Mouse (Mus musculus): Measurements from ENCODE around the gene Rtn1. TPM values are rescaled to one million over a fixed set of nuclear protein-coding genes. Genes with fewer than 3 reads are reported as not detected.

The Rtn1 gene
- total RNA-seq, 2 experiments from 2014 or later = 1.0 to 1.1 TPM

DNA sequence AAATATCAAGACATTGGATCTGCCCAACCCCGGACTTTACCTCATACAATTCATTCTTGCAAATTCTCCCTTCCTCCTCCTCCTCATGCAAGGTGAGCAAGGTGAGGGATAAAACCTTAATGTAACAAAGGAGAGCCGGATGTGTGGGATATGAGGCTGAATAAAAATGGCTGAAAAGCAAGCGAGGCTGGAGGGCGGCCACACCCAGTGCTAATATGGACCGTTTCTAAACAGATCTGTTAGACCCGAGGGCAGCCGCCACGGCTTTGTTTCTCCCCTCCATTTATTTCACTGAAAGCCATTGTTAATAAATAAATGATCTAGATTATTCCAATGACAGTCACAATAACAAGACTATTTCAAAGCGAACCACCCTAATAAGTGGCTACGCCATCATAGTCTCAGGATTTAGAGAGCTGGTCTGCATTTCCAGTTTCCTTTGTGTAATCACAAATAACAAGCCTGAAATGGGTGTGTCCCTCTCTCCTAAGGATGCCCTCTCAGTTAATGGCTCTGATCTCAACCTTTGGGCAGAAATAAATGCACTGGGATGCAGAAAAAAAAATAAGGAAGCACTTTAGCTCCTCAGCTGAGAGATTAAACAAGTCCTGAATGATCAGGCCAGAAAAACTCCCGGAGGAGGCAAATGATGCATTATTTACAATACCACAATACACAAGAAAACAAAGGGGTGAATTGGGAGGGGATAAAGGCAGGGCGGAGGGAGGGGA lies 173.1 kb downstream of the Rtn1 start:
- no peak for DNase-seq
- intact Hi-C loops (cut with DNase I) = no loop called here

- intact Hi-C loops (cut with DNase I) = no loop called here
- no peak for DNase-seq
These were observed 173.9 kb downstream of the Rtn1 start for GRCm38 (mm10) chr12:72234966-72235365.

GRCm38 (mm10) chr12:72234151-72234550 lies 174.7 kb downstream of the Rtn1 start:
- intact Hi-C loops (cut with DNase I) = no loop called here
- no peak for DNase-seq

DNA sequence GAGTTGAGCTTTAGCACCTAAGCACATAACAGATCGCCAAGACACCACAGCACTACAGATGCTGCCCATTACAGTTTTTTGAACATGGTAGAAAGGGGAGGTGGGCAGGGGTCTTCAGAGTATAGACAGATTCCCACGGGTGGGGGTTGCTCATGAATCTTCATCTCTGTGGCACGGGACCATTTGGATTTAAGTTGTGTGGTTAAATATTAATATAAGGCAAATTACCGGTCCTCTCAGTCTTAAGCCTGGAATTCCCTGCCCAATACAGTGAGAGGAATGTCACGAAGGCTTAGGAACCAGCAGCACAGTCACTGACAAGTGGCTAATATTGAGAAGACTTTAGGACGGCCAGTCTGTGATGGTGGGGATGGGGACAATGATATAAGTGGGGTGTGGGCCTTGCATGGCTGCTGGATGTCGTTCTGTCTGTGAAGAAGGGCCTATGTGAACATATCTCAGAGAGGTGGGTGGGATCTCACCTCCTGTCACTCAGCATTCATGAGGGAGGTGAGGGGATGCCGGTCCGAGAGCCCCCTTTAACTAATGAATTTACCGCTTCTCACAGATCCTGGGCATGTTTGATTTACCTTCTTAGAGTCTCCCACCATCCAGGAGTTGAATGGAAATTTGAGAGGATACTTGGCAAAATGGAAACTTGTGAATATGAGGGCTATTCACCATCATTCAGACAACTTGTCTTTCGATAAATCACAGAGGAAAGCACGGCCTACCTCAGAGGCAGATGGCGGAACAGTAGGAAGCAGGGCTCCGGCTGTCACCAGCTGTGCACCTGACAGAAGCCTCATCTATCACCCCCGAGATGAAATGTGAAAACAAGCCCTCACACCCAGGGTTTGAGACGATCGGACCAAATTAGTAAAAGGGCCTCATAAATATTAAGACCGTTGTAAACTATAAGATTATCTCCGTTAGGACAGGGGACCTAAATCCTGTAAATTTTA lies 175.7 kb downstream of the Rtn1 start:
- no peak for DNase-seq
- intact Hi-C loops (cut with DNase I) = no loop called here

DNA sequence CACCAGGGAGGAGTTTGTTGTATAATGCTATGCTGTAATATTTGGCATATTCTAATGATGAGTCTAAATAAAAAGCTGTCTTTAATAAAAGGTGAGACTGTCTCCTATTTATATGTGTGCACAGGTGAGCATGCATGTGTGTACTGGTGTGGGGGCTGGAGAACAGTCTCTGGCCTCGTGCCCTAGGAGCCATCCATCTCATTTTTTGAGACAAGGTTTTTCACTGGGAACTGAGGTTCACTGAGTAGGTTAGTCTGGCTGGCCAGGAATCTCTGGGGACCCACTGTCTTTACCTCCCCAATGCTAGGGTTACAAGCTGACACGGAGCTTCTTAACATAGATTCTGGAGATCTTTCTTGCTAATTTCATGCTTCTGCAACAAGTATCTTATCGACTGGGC lies 176.7 kb downstream of the Rtn1 start:
- intact Hi-C loops (cut with DNase I) = no loop called here

GRCm38 (mm10) chr12:72229451-72230196 lies 179.2 kb downstream of the Rtn1 start:
- intact Hi-C loops (cut with DNase I) = no loop called here
- DNase-seq = no peak

More for the DNA sequence above, 176.7 kb downstream of the Rtn1 start:
- no peak for DNase-seq

GRCm38 (mm10) chr12:72227731-72228130 lies 181.1 kb downstream of the Rtn1 start:
- no peak for DNase-seq
- intact Hi-C loops (cut with DNase I) = no loop called here

- DNase-seq = no peak
- intact Hi-C loops (cut with DNase I) = no loop called here
These were observed 183.5 kb downstream of the Rtn1 start for GRCm38 (mm10) chr12:72225371-72225770.

DNA sequence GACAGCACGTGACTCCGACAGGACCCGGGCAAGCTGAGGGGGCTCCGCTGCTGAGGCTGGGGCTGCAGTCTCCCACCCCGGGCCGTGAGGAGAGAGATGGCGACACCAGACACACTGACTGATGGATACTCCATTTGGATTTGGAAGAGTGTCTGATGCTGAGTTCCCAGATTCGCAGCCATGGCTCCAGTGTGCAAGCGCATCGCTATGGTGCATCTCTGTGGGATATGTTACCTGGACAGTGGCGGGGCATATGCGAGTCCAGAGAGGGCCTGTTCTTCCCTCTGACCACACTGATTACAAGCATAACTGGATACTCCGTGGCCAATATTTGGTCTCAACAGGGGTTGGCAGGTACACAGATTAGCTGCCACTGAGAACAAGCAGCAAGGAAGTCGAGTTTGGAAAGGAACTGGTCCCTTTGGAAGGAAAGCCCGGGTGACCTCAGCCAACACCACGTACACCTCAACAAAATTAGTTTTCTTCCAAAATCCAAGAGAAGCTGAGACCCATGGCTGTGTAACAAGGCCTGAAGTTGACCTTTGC lies 185.2 kb downstream of the Rtn1 start:
- intact Hi-C loops (cut with DNase I) = no loop called here
- no peak for DNase-seq

- no peak for DNase-seq
- intact Hi-C loops (cut with DNase I) = no loop called here
These were observed 195.3 kb downstream of the Rtn1 start for GRCm38 (mm10) chr12:72213554-72213953.

DNA sequence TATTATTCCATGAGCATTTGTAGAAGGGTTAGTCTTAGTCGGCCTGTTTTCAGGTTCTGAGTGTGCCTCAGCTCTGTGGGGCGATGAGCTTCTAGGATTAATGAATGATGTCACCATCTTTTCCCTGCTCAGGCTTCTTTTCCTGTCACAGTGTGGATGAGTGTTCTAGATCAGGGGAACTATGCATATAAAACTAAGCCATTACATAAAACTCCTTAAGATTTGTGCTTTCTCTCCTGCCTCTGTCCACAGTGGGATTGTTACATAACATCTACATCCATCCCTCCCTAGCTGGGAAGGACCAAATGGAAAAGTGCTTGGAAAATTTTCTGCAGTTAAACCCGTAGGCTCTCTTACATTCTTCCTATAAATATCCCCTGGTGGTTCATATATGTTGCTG lies 208.0 kb downstream of the Rtn1 start:
- intact Hi-C loops (cut with DNase I) = no loop called here

DNA sequence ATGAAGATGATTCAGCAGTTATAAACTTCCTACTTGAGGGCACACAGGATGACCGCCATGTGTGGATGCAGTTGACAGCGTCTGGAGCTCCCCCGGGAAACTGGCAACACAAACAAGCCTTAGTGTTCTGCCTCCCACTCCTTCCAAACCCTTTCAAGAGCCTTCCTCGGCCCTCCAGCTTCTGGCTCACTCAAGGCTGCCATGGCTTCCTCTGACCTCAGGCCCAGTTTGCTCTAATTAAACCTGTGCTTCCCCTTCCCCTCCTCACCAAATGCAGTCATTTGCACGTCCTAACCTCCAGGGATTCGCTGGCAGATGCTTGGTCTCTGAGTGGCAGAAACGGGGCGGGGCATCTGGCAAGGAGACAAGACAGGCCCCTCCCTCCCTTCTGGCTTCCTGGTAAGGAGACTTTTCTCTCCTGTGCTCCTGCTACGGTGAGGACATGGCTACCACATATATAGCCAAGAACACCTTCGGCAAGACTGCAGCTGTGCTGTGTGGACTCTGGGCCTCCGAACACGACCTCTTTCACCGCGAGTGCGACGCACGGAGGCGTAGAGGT lies 210.8 kb downstream of the Rtn1 start:
- no peak for DNase-seq

More for the DNA sequence above, 208.0 kb downstream of the Rtn1 start:
- DNase-seq = no peak

DNA sequence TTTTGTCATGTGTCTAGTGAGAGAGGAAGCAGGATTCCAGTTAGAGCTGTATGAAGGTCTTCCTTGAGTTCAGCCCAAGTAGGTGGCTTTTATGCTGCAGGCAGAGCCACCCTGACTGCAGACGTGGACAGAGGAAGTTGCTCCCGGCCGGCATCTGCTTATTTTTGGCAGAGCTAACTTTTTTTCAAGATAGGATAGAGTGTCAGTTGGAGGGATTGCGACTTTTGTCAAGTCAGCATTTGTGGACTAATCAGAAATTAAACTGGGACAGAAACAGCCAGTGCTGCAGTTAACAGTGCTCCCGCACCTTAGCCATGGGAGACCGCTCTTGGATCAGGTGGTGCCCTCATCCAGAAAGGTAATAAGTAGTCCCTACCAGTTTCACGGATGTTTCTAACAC lies 211.4 kb downstream of the Rtn1 start:
- intact Hi-C loops (cut with DNase I) = no loop called here

More for the DNA sequence above, 210.8 kb downstream of the Rtn1 start:
- intact Hi-C loops (cut with DNase I) = no loop called here

DNA sequence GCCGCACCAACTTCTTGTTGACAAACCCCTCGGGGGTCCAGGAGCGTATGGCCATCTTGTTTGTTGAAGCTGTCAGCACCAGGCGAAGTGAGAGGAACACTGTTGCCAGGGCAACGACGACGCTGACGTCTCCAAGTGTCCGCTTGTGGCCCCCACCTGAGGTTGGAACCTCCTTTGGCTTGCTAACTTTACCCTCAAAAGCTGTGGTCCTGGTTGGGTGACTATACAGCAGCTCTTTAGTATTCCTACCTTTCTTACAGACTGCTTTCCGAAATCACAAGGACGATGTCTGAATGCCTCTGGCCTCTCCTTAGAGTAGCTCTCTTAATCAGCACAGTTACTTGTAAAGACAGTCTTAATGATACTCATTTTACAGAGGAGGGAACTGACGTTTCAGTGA lies 223.9 kb downstream of the Rtn1 start, which contains the start of gene Ccdc175:
Ccdc175 (minus strand) TSS at position 101 of the 400 bp plus-strand sequence.
- no peak for DNase-seq
- intact Hi-C loops (cut with DNase I) = no loop called here

More for the DNA sequence above, 211.4 kb downstream of the Rtn1 start:
- no peak for DNase-seq

DNA sequence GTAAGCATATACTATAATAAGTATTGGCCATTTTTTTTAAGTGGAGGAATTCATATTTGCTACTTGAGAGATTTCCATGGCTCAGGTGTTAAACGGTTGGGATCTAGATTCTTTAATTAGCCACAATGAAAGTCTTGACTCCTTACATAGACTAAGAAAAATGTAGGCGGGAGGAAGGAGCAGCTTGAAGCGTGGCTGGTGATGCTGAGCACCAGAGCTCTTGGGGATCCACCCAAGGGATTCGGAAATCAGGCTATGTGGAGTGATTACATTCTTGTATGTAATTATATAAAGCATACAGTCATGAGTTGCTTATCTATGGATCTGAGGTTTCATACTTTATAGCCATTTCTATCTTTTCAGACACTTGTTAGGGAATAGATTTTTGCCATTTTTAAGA lies 229.3 kb downstream of the Rtn1 start:
- no peak for DNase-seq
- intact Hi-C loops (cut with DNase I) = no loop called here

DNA sequence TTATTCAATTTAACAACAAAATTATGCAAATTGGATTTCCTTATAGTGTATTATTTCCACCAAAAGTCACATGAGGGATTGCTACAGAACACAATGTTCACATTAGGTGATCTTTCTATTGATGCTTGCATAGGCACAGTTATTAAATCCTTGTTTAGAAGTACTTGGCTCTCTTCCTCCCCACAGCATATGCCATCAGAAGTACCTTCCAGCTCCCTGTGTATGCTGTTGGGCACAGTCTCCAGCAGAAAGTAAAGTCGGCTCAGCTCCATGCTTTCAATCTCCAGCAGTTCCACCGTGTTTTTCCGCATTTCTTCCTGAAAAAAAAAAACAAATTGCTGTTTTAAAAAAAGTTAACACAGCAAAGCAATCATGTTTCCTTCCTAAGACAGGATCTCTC lies 230.5 kb downstream of the Rtn1 start:
- no peak for DNase-seq
- intact Hi-C loops (cut with DNase I) = no loop called here
